Mouse (Mus musculus): ENCODE measurements around the gene Plekhm3.

- no peak for TF ChIP-seq POLR2A (IDR thresholded peaks at IDR 0.05; ENCODE audit: borderline replicate concordance, extremely low read depth, insufficient read depth, insufficient read length, poor library complexity, severe bottlenecking)
- TF ChIP-seq CTCF (IDR thresholded peaks at IDR 0.05; ENCODE audit: borderline replicate concordance, extremely low read depth, insufficient read depth, insufficient read length) = no peak
These were observed 59.1 kb downstream of the Plekhm3 start for GRCm38 (mm10) chr1:64897485-64897884.
